Mouse (Mus musculus): ENCODE measurements around the gene Pfkfb3. TPM values are rescaled to one million over a fixed set of nuclear protein-coding genes. Genes with fewer than 3 reads are reported as not detected.
A peak's percentile ranks its signal among the peaks of the same experiment; 100 is the strongest.

The Pfkfb3 gene
- polyA plus RNA-seq (2017; shearing (Covaris generic)): 10 to 100 TPM; 15.8 to 18.2 (median 16.4) TPM

DNA sequence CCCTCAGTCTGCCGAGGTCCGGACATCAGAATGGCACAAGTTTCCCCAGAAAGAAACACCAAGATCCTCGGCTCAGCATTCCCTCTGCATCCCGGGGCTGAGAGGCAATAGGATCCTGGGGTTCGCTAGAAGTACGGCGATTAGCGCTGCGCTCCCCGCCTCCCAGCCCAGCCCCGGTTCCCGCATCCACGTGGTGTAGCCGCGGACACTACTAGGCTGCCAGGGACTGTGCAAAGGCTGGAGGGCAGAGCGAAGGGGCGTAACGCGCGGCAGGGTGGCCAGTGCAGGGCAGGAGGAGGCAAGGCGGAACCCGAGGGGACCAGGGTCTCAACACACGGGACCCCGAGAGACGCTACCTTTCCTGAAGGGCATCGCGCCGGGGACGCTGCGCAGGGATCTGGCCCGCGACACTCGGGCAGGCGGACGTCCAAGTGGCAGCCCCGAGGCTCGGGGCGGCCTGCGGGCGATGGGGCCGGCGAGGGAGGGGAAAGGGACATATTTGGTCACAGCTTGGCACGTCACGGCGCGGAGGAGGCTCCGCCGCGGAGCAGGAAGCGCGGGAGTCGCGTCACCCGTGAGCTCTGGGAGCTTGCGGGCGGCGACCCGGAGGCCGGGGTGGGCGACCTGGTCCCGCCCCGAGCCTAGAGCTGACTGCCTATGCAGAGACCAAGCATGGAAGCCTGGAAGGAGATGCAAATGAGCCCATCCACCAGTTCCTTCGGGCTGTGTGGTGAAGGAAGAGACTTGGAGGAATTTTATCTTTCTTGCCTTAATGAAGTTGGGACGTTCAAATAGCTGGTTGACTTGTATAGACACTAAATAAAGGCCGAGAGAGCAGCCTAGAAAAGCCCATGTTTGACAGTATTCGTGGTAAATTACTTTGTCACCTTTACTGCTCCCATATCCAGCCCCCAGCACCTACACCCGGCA lies at the start of gene Pfkfb3:
Gene Pfkfb3, minus strand, starts transcription at position 607 of the 930 bp plus-strand sequence.
- ATAC-seq: peak; percentile 90

DNA sequence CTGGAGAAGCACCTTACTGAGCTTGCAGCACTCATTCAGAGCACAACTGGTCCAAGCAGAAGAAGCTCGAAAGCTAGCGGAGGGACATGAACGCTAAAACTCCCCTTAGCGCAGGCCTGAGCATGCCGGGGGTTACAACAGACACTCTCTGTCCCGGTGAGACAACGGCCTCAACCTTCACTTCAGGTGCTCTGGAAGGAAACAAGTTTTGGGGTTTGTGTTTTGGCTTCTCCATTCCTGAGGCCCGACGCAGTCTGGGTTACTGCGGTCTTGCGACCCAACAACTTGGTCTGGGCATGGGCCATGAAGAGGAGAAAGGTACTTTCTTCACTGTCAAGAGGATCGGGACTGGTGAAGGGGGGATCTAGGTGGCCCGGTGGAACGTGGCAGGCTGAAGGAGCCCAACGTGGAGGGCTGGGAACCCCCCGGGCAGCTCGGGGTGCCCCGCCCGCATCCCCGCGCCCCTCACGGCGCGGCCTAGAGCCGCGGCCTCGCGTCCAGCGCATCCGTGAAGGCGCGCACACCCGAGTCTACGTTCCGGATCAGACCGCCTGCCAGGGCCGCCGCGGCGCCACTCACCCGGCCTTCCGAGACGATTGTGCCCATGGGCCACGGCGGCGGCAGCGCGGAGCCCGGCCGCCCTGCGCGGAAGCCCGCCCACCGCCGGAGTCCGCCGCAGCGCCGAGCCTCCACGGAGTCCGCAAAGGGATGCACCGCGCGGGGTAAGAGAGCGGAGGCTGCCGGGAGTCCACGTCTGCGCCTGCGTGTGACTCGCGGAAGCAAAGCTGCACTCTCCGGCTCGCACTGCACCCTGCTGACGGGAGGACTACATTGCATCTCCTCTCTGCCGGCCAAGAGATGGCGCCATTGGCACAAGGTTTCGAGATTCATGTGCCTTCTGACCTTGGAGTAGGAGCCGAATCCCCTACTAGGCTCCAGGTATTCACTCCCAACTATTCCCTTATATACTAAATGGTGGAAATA lies 48.9 kb upstream of the Pfkfb3 start:
- ATAC-seq: peak; percentile 99

DNA sequence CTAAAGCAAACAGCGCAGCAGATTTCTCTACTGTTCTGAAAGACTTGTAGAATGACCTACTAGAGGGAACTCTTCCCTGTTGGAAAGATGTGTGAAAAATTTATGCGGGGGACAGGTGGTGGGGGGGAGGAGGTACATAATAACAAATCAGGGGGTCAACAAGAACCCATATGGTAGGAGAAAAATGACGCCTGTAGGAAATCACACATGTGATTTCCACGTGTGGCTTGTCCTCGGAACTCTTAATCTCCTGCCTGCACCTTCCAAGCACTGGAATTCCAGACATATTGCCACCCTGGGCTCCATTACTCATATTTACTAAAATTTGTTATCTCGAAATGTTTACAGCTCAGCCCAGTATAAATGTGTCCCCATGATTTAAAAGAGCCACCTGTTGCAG lies 47.9 kb upstream of the Pfkfb3 start:
- no peak for ATAC-seq

DNA sequence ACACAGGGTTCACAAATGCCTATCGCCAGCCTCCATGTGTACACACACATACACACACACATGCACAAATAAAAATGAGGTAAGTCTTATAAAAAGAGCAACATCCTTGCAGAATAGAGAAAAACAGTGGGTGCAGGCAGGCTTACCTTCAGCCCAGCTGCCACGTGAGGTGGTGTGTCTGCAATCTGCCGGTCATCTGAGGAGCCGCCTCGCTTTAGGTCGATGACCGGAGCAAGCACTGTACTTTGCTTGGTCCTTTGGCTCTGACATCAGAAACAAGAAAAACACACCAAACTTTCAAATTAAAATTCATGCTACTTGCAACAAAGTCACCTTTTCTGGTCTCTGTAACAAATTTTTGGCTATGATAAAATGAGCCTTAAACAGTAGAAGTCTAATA lies 44.0 kb upstream of the Pfkfb3 start:
- no peak for ATAC-seq

DNA sequence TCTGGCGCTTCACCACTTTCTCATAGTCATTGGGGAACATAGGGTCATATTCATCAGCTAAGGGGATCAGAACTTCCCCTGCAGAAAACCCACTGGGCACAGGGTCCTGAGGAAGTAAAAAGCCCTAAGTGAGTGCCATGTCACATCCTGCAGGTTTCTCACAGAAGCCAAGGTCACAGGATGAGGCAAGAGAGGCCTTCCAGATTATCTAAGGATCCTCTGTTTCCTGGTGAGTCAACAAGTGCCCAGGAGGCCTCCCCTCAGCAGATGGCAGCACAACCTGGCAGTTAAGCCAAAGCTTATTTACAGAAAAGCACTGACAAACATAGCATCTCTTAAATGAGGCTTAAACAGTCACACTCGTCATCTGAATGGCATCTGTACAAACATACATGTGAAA lies 42.8 kb upstream of the Pfkfb3 start:
- ATAC-seq: no peak

DNA sequence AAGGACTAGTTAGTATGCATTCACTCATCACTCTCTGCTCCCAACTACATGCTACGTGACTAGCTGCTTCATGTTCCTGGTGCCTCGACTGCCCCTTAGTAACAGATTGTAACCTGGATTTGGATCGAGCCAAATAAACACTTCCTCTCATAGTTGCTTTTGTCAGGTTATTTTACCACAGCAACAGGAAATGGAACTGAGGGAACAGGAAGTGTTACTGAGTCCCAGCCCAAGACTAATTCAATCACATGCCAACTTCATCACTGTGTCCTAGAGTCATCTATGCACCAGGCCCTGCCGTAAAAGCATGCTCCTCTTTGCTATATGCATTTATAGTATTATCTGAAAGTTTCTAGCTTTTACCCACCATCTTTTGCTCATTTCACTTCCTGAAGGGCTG lies 34.1 kb upstream of the Pfkfb3 start:
- peak; percentile 77 for ATAC-seq

DNA sequence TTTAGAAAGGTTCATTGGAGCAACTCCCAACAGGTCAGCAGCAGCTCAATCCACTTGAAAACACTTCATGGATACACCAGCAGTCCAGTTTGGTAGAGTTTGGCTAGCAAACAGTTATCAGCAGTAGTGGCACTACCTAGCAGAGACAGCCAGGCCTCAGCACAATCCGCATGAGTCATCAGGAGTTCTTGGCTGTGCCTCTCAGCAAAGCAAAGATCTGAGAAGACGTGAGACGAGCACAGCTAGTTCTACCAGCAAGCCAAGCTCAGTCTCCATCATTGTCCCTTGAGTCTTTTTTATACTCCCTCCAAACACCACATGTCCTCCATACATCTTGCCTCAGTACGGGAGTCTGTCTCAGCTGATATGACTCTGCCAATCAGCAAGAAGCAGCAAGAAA lies 25.5 kb upstream of the Pfkfb3 start:
- no peak for ATAC-seq

DNA sequence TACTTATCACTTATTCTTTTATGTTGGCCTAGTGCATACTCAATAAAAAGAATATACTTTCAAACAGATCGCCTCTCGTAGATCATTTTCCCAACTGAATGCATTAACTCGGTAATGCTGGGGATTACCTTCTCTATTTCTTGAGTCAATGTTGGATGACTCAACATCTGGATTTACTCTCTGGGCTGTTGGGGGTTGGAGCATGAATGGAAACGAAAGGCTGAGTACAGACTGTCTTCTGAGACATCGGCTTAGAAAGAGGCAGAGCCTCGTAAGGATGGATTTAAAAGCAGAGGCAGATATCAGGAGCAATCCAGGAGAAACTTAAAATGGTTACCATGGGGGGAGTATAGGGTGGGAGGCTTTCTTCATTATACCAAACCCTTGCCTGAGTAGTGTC lies 24.3 kb upstream of the Pfkfb3 start:
- no peak for ATAC-seq

DNA sequence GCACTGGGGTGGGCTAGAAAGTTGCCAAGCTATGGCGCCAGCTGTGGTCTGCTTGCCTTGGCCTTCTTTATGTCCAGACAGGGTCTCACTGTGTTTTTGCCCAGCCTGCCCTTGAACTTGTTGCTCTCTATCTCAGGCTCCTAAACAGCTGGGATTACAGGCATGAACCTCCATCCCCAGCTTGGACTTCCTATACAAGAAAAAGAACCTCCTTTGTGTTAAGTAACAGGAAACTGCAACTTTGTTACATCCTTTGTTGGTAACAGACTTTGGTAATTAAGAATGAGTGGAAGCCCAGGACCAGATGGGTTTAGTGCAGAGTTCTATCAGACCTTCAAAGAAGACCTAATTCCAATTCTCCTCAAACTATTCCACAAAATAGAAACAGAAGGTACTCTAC lies 19.8 kb upstream of the Pfkfb3 start:
- no peak for ATAC-seq

DNA sequence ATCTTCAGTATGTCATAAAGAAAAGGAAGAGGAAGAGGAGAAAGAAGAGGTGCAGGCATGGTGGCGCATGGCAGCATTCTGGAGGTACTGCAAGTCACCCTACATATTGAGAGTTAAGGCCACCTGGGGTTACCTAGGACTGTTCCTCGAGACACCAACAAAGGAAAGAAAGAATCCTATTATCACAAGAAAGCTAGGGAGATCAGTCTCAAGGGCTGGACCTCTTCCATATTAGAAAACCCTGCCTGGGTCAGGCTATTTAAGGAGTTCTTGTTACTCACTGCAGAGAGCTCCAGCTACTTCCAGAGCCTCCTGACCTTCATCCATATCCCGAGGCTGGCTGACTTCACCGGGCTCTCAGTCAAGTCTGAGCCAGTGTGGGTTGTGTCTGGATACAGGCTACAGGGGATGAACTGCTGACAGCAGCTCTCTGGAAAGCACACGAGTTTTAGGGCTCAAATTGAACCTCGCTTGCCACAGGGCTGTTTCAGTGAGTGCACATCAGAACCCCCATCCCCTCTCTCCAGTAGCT lies 17.2 kb upstream of the Pfkfb3 start:
- ATAC-seq: no peak

DNA sequence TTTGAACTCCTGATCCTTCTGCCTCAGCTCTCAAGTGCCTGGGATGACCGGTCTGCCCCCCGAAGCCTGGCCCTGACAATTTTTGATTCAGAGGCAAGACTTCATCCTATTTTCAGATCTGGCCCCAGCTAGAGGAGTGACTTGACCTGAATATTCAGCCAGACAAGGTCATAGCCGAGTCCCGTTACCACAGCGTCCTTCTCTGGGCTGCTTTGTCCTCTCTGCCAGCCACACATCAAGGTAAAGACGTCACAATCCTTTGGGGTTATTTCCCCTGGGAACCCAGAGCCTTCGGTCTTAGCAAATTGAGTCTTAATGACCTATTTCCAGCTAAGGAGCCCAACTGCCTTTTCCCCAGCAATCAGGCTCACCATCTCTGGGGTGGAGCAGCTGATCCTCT lies 14.6 kb upstream of the Pfkfb3 start:
- no peak for ATAC-seq

DNA sequence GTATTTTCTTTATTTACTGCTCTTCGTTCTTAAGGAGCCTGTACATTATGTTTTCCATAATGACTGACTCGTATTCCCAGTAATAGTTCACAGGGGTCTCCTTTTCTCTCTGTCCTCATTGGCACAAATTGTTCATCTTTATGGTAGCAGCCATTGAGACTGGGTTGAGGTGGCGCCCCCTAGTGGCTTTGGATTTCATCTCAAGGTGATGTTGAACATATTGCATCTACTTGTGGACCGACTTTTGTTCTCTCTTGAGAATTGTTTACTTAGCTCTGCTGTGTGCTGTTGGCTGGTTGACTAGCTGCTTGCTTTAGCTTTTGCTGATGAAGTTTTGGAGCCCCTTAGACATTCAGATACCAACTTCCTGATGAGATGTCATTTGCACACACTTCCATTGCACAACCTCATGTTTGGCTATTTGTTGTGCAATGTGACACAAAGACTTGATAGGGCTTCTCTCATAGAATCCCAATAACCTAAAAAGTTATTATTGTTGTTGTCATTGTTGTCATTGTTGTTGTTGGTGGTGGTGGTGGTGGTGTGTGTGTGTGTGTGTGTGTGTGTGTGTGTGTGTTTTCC lies 14.0 kb upstream of the Pfkfb3 start:
- no peak for ATAC-seq

DNA sequence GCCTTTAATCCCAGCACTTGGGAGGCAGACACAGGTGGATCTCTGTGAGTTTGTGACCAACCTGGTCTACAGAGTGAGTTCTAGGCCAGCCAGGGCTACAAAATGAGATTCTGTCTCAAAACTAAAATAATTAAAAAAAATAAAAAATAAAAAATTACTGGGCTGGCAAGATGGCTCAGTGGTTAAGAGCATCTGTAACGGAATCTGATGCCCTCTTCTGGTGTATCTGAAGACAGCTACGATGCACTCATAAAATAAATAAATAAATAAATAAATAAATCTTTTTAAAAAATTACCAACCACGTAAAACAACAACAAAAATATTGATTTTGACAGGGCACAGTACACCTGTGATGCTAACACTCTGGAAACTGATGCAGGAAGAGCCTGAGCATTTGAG lies 13.0 kb upstream of the Pfkfb3 start:
- no peak for ATAC-seq

DNA sequence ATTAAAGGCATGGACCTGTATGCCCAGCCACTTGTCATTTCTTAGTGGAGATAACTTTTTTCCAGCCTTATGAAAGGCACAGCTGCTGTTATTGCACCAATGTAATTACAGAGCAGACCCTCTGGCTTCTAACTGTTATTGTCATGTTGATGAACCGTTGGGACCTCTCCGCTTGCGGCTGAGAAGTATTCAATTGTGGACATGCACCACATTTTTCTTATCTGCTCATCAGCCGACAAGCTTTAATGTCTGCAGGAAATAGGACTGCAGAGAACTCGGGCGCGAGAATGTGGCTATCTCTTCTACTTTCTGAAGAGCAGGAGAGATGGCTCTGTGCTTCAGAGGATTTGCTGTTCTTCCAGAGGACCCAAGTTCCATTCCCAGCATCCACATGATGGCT lies 12.4 kb upstream of the Pfkfb3 start:
- ATAC-seq: no peak

DNA sequence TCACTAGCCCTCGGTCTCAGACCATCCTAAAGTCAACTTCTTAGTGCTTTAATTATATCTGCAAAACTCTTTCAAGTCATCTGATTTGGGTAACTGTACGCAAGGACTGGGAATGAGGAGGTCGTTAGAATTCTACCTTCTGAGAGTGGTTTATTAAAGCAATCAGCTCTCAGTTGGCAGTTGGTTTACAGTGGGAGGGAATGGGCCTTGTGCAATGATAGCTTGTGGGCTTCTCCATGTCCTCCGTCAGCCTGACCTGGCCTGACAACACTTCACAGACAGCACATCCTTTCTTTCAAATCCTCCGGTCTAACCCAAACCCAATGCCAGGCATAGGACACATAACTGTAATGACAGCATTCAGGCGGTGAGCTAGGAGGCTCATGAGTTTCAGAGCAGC lies 10.9 kb upstream of the Pfkfb3 start:
- ATAC-seq: no peak

DNA sequence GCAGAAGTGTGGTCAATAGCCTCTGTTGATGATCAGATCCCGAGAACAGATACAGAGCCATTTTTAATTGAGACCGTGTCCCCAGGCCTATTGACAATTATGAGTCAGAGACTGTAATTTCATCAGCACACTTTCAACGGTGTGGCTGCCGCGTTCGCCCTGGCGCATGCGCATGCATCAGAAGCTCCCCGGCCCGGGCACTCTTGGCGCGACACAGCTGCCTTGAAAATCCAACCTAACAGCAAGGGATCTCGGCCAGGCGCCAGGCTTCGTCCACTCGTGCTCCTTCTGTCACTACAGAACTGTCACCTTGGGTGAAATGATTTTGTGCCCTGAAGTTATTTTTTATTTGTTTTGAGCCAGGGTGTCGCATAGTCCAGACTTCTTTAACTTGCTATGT lies 9.4 kb upstream of the Pfkfb3 start:
- no peak for ATAC-seq

DNA sequence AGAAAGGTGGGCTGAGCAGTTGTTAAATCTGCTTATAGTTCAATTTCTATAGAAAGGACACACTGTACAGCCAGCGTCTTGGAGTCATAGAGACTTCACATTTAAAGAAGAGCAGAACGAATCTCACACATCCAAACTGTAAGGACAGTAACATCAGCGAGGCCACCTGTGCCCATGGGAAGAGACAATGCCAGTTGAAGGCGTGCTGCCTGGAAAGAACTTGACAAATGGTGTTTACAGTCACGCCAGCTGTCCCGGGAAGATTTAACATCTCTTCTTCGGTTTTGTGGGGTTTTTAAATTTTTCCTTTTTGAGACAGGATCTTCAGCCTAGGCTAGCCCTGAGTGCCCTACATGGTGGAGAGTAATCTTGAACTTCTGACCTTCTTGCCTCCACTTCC lies 4.8 kb upstream of the Pfkfb3 start:
- ATAC-seq: no peak

DNA sequence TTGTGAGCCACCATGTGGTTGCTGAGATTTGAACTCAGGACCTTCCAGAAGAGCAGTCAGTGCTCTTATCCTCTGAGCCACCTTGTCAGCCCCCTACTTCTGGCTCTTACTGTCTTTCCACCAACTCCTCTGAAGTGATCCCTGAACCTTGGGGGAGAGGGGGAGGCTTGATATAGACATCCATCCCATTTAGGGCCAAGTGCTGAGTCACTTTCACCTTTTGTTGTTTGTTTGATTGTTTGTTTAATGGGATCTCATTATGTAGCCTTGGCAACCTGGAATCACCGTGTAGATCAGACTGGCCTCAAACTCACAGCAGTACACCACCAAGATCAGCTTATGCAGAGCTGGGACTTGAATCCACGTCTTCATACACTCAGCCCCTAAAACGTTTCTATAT lies 3.4 kb upstream of the Pfkfb3 start:
- no peak for ATAC-seq

DNA sequence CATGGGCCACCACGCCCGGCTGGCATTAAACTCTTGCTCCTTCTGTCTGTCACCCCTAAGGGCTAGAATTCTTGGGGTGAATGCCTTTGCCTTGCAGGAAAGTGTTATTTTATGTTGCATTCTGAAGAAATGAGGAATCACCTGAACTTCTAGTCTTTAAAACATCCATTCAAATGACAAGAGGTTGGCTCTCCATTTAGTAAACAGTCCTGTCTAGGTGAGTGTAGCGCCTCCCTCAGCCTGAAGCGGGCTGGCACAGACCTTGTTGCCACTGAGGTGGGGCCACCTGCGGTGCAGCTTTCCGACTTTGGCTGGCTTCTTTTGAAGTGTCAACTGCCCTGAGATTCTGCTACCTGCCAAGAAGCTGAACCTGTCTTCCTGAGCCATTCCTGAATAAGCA lies 1.4 kb upstream of the Pfkfb3 start:
- no peak for ATAC-seq

DNA sequence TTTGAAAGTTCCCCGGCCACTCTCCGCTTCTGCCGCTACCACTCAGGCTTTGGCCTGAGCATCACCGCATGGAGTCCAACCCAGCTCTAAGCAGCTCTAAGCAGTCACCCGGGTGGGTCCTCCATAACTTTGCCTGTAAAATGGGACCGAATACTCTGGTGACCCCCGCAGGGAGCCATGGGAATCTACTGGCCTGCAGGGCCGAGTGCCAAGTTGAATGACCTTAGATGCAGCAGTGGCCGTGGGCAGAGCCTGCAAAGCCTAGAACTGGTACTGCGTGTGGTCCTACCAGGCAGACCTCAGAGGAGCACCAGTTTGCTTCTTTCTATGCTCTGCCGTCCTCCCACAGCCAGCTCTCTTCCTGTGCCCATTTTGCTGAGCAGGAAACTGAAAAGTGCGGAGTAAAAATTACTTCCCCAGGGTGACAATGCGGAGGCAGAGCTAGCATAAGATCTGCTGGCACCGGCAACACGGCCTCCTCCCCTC lies 868 bp downstream of the Pfkfb3 start:
- peak; percentile 58 for ATAC-seq

DNA sequence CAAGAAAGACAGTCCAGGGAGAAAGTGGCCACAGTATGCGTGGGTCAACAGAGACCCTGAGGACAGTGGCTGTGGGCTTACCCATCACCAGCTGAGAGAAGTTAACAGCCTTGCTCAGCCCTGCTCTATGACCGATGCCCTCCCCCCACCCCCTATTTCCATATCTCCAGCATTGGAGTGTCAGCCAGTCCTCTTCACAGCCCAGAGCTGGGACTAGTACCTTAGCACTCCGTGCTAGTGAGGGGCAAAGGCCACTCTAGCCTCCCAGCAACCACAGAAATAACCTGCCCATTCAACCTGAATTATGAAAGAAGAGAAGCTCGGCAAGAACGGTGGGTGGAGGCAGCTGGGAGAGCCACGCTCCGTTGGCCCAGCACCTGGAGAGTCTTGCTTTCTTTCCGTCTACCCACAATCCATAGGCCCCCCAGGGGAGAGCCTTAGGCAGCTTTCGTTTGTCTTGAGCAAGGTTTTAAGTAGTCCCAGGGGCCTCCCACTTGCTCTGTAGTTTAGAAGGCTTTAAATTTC lies 1.5 kb downstream of the Pfkfb3 start:
- peak; percentile 1 for ATAC-seq

DNA sequence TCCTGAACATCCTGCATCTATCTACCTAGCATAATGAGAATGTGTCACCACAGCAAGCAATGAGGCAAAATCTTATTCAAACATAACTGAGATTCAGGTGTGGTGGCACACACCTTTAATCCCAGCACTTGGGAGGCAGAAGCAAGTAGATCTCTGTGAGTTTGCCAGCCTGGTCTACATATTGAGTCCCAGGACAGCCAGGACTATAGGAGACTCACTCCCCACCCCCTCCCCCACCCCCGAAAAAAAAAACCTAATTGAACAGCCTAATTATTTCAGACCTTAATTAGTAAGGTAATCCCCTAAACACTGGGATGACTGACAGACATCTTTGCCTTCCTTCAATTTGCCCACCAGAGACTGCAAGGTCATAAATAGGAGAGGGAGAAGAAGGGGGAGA lies 2.2 kb downstream of the Pfkfb3 start:
- no peak for ATAC-seq

All from inflammation-experienced regulatory T-cells, adult 6 months (primary cell).